Mouse (Mus musculus) forebrain, postnatal 0 days (tissue): ENCODE results near the gene Ston1. TPM values are rescaled to one million over a fixed set of nuclear protein-coding genes. Genes with fewer than 3 reads are reported as not detected.
A peak's percentile ranks its signal among the peaks of the same experiment; 100 is the strongest.

ENCODE experiments used
- ATAC-seq: fragments of 200-750 bp; cut with Nextera tagmentation; 2 replicates; pipeline ENCODE4 v1.8.0; 2017; ENCODE audit warnings: mild to moderate bottlenecking, moderate library complexity
- DNase-seq: peaks from one replicate; pipeline ENCODE4 v3.0.0-alpha.2; 2015
- H3K27ac ChIP-seq: fragments of 300-500 bp; sonication (generic); 2 replicates; pipeline ENCODE4 v1.5.1; 2014; ENCODE audit warnings: low read depth, mild to moderate bottlenecking, antibody characterized with exemption, low read length, moderate library complexity, mixed read lengths
- H3K27me3 ChIP-seq: fragments of 300-500 bp; sonication (generic); 2 replicates; pipeline ENCODE4 v1.6.1; 2014; ENCODE audit warnings: mild to moderate bottlenecking, low read length, mixed read lengths; ENCODE audit not compliant: insufficient read depth
- H3K36me3 ChIP-seq: fragments of 300-500 bp; sonication (generic); 2 replicates; pipeline ENCODE4 v1.6.1; 2014; ENCODE audit warnings: mild to moderate bottlenecking, moderate library complexity; ENCODE audit not compliant: insufficient read depth
- H3K4me1 ChIP-seq: fragments of 300-500 bp; sonication (generic); 2 replicates; pipeline ENCODE4 v1.6.1; 2014; ENCODE audit warnings: antibody characterized with exemption; ENCODE audit not compliant: insufficient read depth
- H3K4me2 ChIP-seq: fragments of 300-500 bp; sonication (generic); 2 replicates; pipeline ENCODE4 v1.6.1; 2014; ENCODE audit warnings: low read depth, mild to moderate bottlenecking, moderate library complexity
- H3K4me3 ChIP-seq: fragments of 300-500 bp; sonication (generic); 2 replicates; pipeline ENCODE4 v1.5.1; 2014; ENCODE audit warnings: low read depth, low read length, mixed read lengths
- H3K9ac ChIP-seq: fragments of 300-500 bp; sonication (generic); 2 replicates; pipeline ENCODE4 v1.6.1; 2014; ENCODE audit warnings: mild to moderate bottlenecking
- H3K9me3 ChIP-seq: fragments of 300-500 bp; sonication (generic); 2 replicates; pipeline ENCODE4 v1.6.1; 2016; ENCODE audit warnings: low read length
- CTCF ChIP-seq: sonication (generic); IDR thresholded peaks from 2 replicates; pipeline ENCODE4 v1.5.1; 2016; ENCODE audit warnings: antibody characterized with exemption, control low read depth, low read depth
- WGBS: fragments of 180-500 bp; shearing (Covaris S2); extraction: QIAGEN DNeasy Blood & Tissue Kit; methylation state at CpG from one replicate; pipeline ENCODE4 v1.1.7; 2014; 5-methylcytosine and 5-hydroxymethylcytosine counted together
- polyA plus RNA-seq: library from polyadenylated mRNA; unstranded; fragments of >200 nt; fragmentation: Nextera tagmentation; extraction: Ambion mirVana; gene quantifications from 2 replicates; pipeline ENCODE4 v1.2.1, GENCODE M21; 2015
- total RNA-seq: library from RNA; depleted of rRNA; stranded (reverse); fragments of >200 nt; gene quantifications from 2 replicates; pipeline ENCODE4 v1.2.3, GENCODE M21; 2014

The Ston1 gene
- total and polyA plus RNA-seq, 2 experiments from 2014 or later: 1.5 to 2.2 TPM

- H3K36me3 ChIP-seq: peaks cover 62% of the 10 kb centered on the region
- no peak for ATAC-seq
- WGBS: 95% methylated on average over 8 of the region's 8 CpGs
Observed at GRCm38 (mm10) chr17:88588228-88588627, 9.3 kb upstream of the Ston1 start.

GRCm38 (mm10) chr17:88590251-88590650, 7.2 kb upstream of the Ston1 start:
- no peaks in the 10 kb centered on the region for H3K9me3 ChIP-seq
- WGBS: 60% methylated on average over 6 of the region's 6 CpGs
- DNase-seq (no peak), ATAC-seq (no peak)
- no peaks in the 10 kb centered on the region for H3K4me1 ChIP-seq
- H3K27ac ChIP-seq: 0 out of 2 replicates have a peak overlapping the region, but pooled peaks have one; percentile 4
- H3K27me3 ChIP-seq: no peaks in the 10 kb centered on the region
- no peak overlapping the region for H3K9ac ChIP-seq
- peaks cover 43% of the 10 kb centered on the region for H3K36me3 ChIP-seq
- no peak overlapping the region for H3K4me3 ChIP-seq
- no peak for TF ChIP-seq CTCF
- no peak overlapping the region for H3K4me2 ChIP-seq

More at GRCm38 (mm10) chr17:88588228-88588627, 9.3 kb upstream of the Ston1 start:
- Histone ChIP-seq H3K9ac (no peak overlapping the region), H3K4me1 (no peaks in the 10 kb centered on the region), H3K27ac (no peak overlapping the region), H3K9me3 (no peaks in the 10 kb centered on the region), H3K27me3 (no peaks in the 10 kb centered on the region), H3K4me3 (no peak overlapping the region), H3K4me2 (no peak overlapping the region)
- TF ChIP-seq CTCF: no peak
- no peak for DNase-seq

DNA sequence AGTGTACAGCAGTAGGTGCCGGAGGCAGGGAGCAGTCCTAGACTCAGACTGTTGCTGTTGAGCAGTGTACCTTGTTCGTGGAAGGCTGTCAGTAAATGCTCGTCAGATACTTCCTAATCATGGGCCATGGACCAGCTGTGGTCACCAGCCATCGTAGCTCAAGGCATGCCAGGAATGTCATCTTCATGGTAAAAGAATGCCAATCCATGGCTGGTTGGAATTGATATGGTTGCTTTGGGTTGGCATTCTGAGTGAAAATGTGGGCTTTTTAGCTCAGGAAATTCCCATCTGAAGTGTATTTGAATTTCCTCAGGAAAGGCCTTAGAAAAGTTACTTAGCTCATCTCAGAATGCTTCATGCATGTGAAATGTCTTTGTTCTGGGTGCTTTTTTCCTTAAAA, 2.4 kb upstream of the Ston1 start:
- no peak for TF ChIP-seq CTCF
- no peak overlapping the region for H3K27ac ChIP-seq
- H3K4me2 ChIP-seq: no peak overlapping the region

GRCm38 (mm10) chr17:88596068-88596467, 1.4 kb upstream of the Ston1 start:
- H3K4me1 ChIP-seq: no peaks in the 10 kb centered on the region
- H3K4me3 ChIP-seq: no peak overlapping the region
- no peak for TF ChIP-seq CTCF
- H3K27me3 ChIP-seq: no peaks in the 10 kb centered on the region
- WGBS: 78% methylated on average over 4 of the region's 4 CpGs
- no peak overlapping the region for H3K4me2 ChIP-seq
- ATAC-seq (no peak), DNase-seq (no peak)
- H3K9ac ChIP-seq: no peak overlapping the region
- H3K9me3 ChIP-seq: no peaks in the 10 kb centered on the region
- H3K36me3 ChIP-seq: peaks cover 6% of the 10 kb centered on the region; the same call in 1 of the 2 replicates
- no peak overlapping the region for H3K27ac ChIP-seq

More for the DNA sequence above, 2.4 kb upstream of the Ston1 start:
- H3K4me1 ChIP-seq: no peaks in the 10 kb centered on the region
- H3K27me3 ChIP-seq: no peaks in the 10 kb centered on the region
- 84% methylated on average over 4 of the region's 4 CpGs for WGBS
- DNase-seq (no peak), ATAC-seq (no peak)
- no peak overlapping the region for H3K9ac ChIP-seq
- H3K9me3 ChIP-seq: no peaks in the 10 kb centered on the region
- no peak overlapping the region for H3K4me3 ChIP-seq
- H3K36me3 ChIP-seq: peaks cover 6% of the 10 kb centered on the region; the same call in 1 of the 2 replicates

DNA sequence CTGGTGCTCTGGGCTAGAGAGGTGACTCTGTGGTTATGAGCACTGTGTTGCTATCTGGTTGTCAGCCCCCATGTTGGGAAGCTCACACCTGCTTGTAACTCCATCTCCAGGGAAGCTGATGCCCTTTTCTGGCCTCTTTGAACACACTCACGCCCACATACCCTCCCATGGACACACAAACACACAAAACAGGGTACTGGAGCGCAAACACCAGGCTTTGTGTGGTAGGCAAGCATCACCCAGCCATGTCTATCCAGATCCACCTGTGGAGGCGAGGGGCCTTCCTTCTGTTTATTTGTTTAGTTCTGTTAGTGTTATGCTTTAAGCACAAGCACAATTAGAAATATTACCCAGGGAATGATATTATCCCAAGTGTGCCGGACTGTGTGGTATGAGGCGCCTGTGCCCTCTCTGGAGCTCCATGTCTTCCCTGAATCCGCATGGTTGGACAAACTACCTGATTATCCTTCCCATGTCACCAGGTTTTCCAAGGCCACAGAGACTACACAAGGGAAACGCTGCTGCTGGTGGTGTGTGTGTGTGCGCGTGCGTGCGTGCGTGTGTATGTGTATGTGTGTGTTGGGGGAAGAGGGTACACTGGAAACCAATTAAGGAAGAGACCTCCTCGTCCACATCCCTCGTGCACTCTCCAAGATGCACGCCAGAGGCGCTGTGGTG, 801 bp upstream of the Ston1 start:
- Histone ChIP-seq H3K4me1 (no peaks in the 10 kb centered on the region), H3K9ac (peak overlapping the region; percentile 59), H3K27me3 (no peaks in the 10 kb centered on the region), H3K36me3 (peaks cover 6% of the 10 kb centered on the region; the same call in 1 of the 2 replicates), H3K9me3 (no peaks in the 10 kb centered on the region), H3K4me2 (peak overlapping the region; percentile 78), H3K4me3 (peak overlapping the region; percentile 51), H3K27ac (peak overlapping the region; percentile 36; the same call in 1 of the 2 replicates)
- DNase-seq: peak; percentile 82
- peak; percentile 83 for TF ChIP-seq CTCF
- 32% methylated on average over 16 of the region's 16 CpGs for WGBS
- peak; percentile 94 for ATAC-seq

- DNase-seq: no peak
- WGBS: 9% methylated on average over 5 of the region's 5 CpGs
- no peaks in the 10 kb centered on the region for H3K9me3 ChIP-seq
- no peak for TF ChIP-seq CTCF
- no peaks in the 10 kb centered on the region for H3K36me3 ChIP-seq
- peak overlapping the region; percentile 51 for H3K4me3 ChIP-seq
- peak overlapping the region; percentile 78 for H3K4me2 ChIP-seq
- H3K27me3 ChIP-seq: no peaks in the 10 kb centered on the region
- H3K27ac ChIP-seq: no peak overlapping the region
- no peaks in the 10 kb centered on the region for H3K4me1 ChIP-seq
- peak overlapping the region; percentile 59 for H3K9ac ChIP-seq
- no peak for ATAC-seq
Observed at GRCm38 (mm10) chr17:88598056-88598420, 554 bp downstream of the Ston1 start.

DNA sequence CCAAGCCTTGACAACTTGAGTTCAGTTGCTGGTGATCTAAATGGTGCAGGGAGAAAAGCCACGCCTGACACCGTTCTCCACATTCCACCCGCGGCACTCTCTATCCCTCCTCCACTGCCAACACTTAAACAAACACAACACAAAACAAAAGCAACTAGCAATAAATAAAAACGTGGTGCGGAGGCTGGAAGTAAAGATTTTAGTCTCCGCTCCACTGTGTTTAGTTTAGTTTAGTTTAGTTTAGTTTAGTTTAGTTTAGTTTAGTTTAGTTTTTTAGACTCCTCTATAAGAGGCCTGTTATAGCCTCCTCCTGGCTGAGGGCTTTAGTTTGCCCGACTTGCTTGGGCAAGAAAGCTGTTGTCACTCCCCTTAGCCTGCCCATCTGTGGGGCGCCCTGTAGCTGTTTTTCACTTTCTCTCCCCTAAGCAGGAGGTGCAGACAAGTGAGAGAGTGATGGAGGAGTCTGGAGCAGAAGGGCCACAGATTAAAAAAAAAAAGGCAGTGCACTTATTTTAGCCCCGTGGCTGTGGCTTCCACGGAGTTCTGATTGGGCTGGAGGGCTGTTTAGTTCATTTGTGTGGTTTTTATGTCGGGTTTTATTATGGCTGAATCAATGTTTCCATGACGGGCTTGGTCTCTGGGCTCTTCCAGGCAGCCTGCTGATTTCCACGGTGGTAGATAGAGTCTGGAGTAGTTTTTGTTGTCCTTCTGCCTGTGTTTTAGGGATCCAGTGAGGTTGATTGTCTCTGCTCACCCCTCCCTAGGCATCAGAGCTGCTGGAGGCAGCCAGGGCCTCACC, 1.3 kb downstream of the Ston1 start:
- Histone ChIP-seq H3K4me2 (0 out of 2 replicates have a peak overlapping the region, but pooled peaks have one; percentile 78), H3K27ac (no peak overlapping the region), H3K27me3 (no peaks in the 10 kb centered on the region), H3K4me3 (no peak overlapping the region), H3K9ac (no peak overlapping the region), H3K36me3 (no peaks in the 10 kb centered on the region), H3K9me3 (no peaks in the 10 kb centered on the region), H3K4me1 (no peaks in the 10 kb centered on the region)
- WGBS: 20% methylated on average over 14 of the region's 14 CpGs
- ATAC-seq (no peak), DNase-seq (no peak)
- no peak for TF ChIP-seq CTCF
